Mouse (Mus musculus) kidney, embryonic 15.5 days (tissue): ENCODE data around the gene Suds3. TPM values are rescaled to one million over a fixed set of nuclear protein-coding genes. Genes with fewer than 3 reads are reported as not detected.

ENCODE experiments used
- ATAC-seq: fragments of 200-750 bp; cut with Nextera tagmentation; replicated peaks from 2 replicates; pipeline ENCODE4 v1.8.0; 2017; ENCODE audit warnings: moderate TSS enrichment; ENCODE audit not compliant: low FRiP score
- H3K27ac ChIP-seq: fragments of 300-500 bp; sonication (generic); 2 replicates; pipeline ENCODE4 v1.5.1; 2015; ENCODE audit warnings: mild to moderate bottlenecking, inconsistent platforms
- H3K27me3 ChIP-seq: fragments of 300-500 bp; sonication (generic); 2 replicates; pipeline ENCODE4 v1.6.1; 2015; ENCODE audit warnings: inconsistent platforms
- H3K36me3 ChIP-seq: fragments of 300-500 bp; sonication (generic); 2 replicates; pipeline ENCODE4 v1.6.1; 2015; ENCODE audit warnings: inconsistent platforms
- H3K4me1 ChIP-seq: fragments of 300-500 bp; sonication (generic); 2 replicates; pipeline ENCODE4 v1.6.1; 2015; ENCODE audit warnings: inconsistent platforms
- H3K4me2 ChIP-seq: fragments of 300-500 bp; sonication (generic); 2 replicates; pipeline ENCODE4 v1.6.1; 2015; ENCODE audit warnings: moderate library complexity, mild to moderate bottlenecking, inconsistent platforms
- H3K4me3 ChIP-seq: fragments of 300-500 bp; sonication (generic); replicated peaks from 2 replicates; pipeline ENCODE4 v1.5.1; 2015; ENCODE audit warnings: mild to moderate bottlenecking, inconsistent platforms
- H3K9ac ChIP-seq: fragments of 300-500 bp; sonication (generic); 2 replicates; pipeline ENCODE4 v1.6.1; 2015; ENCODE audit warnings: mild to moderate bottlenecking, inconsistent platforms
- H3K9me3 ChIP-seq: fragments of 300-500 bp; sonication (generic); replicated peaks from 2 replicates; pipeline ENCODE4 v1.6.1; 2016; ENCODE audit warnings: inconsistent platforms
- WGBS: fragments of 180-500 bp; shearing (Covaris S2); methylation state at CpG from one replicate; pipeline ENCODE4 v1.1.7; 2015; ENCODE audit warnings: mixed read lengths; 5-methylcytosine and 5-hydroxymethylcytosine counted together
- polyA plus RNA-seq: library from polyadenylated mRNA; unstranded; fragments of >200 nt; fragmentation: Nextera tagmentation; extraction: Ambion mirVana; gene quantifications from 2 replicates; pipeline ENCODE4 v1.2.1, GENCODE M21; 2015

Suds3 gene
- polyA plus RNA-seq, 1 experiment from 2014 or later, result 78.3 TPM

GRCm38 (mm10) chr5:117119777-117120488 is 4.0 kb upstream of the Suds3 start, which contains the start of gene Taok3:
TSS of gene Taok3 (plus strand) at chr5:117120129.
- Histone ChIP-seq H3K4me3 (peak within 1 kb of the TSS; percentile 89), H3K27me3 (no peaks in the 10 kb centered on the region), H3K9ac (peak within 1 kb of the TSS; percentile 66), H3K36me3 (peaks cover 5% of the 10 kb centered on the region; the same call in 1 of the 2 replicates), H3K9me3 (no peaks in the 10 kb centered on the region), H3K4me2 (peak within 1 kb of the TSS; percentile 93), H3K27ac (peak within 1 kb of the TSS; percentile 80), H3K4me1 (peaks cover 34% of the 10 kb centered on the region)
- ATAC-seq, result peak; percentile 90
- WGBS, result under 1% methylated on average over 70 of the region's 74 CpGs

DNA sequence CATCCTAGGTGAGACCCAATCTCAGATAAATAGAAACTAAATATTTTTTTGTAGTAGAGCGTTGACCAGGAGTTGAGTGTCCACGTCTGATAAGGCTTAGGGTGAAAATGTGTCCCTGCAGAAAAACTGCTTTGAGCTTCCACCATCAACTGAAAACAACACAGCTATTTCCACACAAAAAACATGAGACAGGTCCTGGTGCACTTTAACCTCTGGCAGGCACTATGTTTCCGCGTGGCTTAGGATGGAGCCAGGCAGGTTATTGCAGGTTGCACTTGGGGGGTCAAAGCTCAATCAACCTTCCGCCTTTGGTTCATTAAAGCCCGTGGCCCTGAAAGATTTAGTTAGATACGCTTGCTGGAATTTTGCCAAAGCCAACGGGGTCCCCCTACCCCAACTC is 2.9 kb upstream of the Suds3 start:
- H3K9ac ChIP-seq, result no peak overlapping the region
- WGBS, result 50% methylated on average over 8 of the region's 8 CpGs
- H3K27ac ChIP-seq, result 0 out of 2 replicates have a peak overlapping the region, but pooled peaks have one; percentile 5

GRCm38 (mm10) chr5:117118220-117118619 is 2.3 kb upstream of the Suds3 start:
- no peak for ATAC-seq
- Histone ChIP-seq H3K27me3 (no peaks in the 10 kb centered on the region), H3K4me1 (peaks cover 40% of the 10 kb centered on the region), H3K9ac (no peak overlapping the region), H3K36me3 (peaks cover 7% of the 10 kb centered on the region), H3K4me2 (no peak overlapping the region), H3K9me3 (no peaks in the 10 kb centered on the region), H3K4me3 (no peak overlapping the region), H3K27ac (no peak overlapping the region)
- WGBS, result 86% methylated on average over 2 of the region's 2 CpGs

More for the DNA sequence above, 2.9 kb upstream of the Suds3 start:
- H3K9me3 ChIP-seq, result no peaks in the 10 kb centered on the region
- peak overlapping the region; percentile 93 for H3K4me2 ChIP-seq
- peaks cover 40% of the 10 kb centered on the region for H3K4me1 ChIP-seq
- H3K4me3 ChIP-seq, result no peak overlapping the region; the same call in 1 of the 2 replicates
- no peaks in the 10 kb centered on the region for H3K27me3 ChIP-seq
- H3K36me3 ChIP-seq, result peaks cover under 1% of the 10 kb centered on the region; the same call in 1 of the 2 replicates
- no peak for ATAC-seq

DNA sequence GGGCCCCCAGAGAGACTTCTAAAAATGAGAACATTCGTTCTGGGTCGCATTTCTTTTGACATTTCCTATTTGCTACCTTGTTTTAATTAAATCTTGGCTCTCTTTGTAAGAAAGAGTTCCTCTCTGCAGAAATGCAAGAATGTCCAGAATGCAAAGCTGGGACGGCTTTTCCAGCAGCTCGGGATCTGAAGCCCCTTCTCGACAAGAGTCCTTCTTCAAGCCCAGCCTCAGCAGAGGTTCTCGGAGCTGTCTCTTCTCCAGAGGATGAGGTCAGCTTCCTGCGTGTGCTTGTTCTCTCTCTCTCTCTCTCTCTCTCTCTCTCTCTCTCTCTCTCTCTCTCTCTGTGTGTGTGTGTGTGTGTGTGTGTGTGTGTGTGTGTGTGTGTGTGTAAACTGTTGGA is 1.8 kb upstream of the Suds3 start:
- no peak overlapping the region for H3K4me2 ChIP-seq
- H3K4me3 ChIP-seq, result no peak overlapping the region
- no peak overlapping the region for H3K27ac ChIP-seq
- no peak overlapping the region for H3K9ac ChIP-seq
- no peaks in the 10 kb centered on the region for H3K27me3 ChIP-seq
- no peaks in the 10 kb centered on the region for H3K9me3 ChIP-seq
- peaks cover 40% of the 10 kb centered on the region for H3K4me1 ChIP-seq
- H3K36me3 ChIP-seq, result peaks cover 12% of the 10 kb centered on the region
- 67% methylated on average over 7 of the region's 7 CpGs for WGBS
- ATAC-seq, result no peak

- 85% methylated on average over 2 of the region's 2 CpGs for WGBS
- Histone ChIP-seq H3K27me3 (no peaks in the 10 kb centered on the region), H3K4me1 (peaks cover 35% of the 10 kb centered on the region), H3K36me3 (peaks cover 17% of the 10 kb centered on the region), H3K9me3 (no peaks in the 10 kb centered on the region), H3K27ac (no peak overlapping the region), H3K4me3 (no peak overlapping the region), H3K9ac (no peak overlapping the region), H3K4me2 (no peak overlapping the region)
- no peak for ATAC-seq
These were observed 1.3 kb upstream of the Suds3 start for GRCm38 (mm10) chr5:117117241-117117640.

DNA sequence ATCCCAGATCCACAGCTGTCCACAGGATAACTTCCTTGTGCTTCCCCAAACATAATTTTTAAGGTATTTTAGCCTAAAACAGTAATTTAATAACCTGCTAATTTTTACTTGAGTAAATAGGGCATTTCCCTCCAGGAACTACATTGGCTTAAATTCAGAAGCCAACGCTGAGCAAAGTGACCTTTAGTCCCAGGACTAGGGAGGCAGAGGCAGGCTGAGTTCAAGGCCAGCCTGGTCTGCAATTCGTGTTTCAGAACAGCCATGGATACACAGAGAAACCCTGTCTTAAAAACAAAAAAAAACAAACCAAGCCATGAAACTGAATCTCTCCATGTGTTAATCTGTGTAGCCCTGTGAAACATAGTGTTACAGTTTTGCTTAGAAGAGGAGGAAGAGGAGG is 747 bp upstream of the Suds3 start:
- 69% methylated on average over 2 of the region's 2 CpGs for WGBS
- Histone ChIP-seq H3K36me3 (peaks cover 23% of the 10 kb centered on the region), H3K4me2 (no peak overlapping the region)

DNA sequence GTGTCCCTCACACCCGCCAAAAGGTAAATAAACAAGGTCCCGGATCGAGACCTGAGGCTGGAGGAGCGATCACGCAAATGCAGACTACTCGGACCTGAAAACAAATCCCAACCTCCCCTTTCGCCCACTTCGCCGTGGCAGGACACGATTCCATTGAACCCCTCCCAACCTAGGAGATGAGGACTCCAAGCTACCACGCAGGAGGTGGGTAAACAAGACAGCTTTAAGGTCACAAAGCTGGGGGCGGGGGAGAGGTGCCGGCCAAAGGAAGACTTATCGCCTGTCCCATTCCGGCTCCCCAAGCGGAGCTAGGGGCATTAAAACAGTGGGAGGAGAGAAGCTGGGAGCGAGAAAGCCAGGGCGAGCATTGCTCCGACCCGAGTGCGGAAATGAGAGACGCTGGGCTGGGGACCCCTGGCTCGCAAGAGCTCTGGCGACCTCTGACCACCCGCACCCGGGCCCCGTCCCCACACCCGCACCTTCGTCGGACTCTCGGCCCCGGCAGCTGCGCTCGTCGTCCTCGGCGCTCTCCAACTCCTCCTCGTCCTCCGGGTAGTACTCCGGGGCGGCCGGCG is 633 bp downstream of the Suds3 start:
- peaks cover 17% of the 10 kb centered on the region for H3K4me1 ChIP-seq
- H3K4me3 ChIP-seq, result peak overlapping the region; percentile 98
- under 1% methylated on average over 43 of the region's 43 CpGs for WGBS
- H3K9ac ChIP-seq, result peak overlapping the region; percentile 76
- H3K27me3 ChIP-seq, result no peaks in the 10 kb centered on the region
- peaks cover 36% of the 10 kb centered on the region for H3K36me3 ChIP-seq
- peak; percentile 2; the same call in 1 of the 2 replicates for ATAC-seq
- peak overlapping the region; percentile 89 for H3K4me2 ChIP-seq
- no peaks in the 10 kb centered on the region for H3K9me3 ChIP-seq
- H3K27ac ChIP-seq, result peak overlapping the region; percentile 87

More for the DNA sequence above, 747 bp upstream of the Suds3 start:
- ATAC-seq, result no peak
- peaks cover 30% of the 10 kb centered on the region for H3K4me1 ChIP-seq
- 0 out of 2 replicates have a peak overlapping the region, but pooled peaks have one; percentile 38 for H3K27ac ChIP-seq
- H3K27me3 ChIP-seq, result no peaks in the 10 kb centered on the region
- no peak overlapping the region for H3K4me3 ChIP-seq
- no peaks in the 10 kb centered on the region for H3K9me3 ChIP-seq
- no peak overlapping the region for H3K9ac ChIP-seq

- H3K4me3 ChIP-seq, result peak overlapping the region; percentile 98
- no peaks in the 10 kb centered on the region for H3K27me3 ChIP-seq
- H3K4me1 ChIP-seq, result peaks cover 17% of the 10 kb centered on the region
- H3K27ac ChIP-seq, result peak overlapping the region; percentile 87
- ATAC-seq, result no peak
- WGBS, result 6% methylated on average over 16 of the region's 16 CpGs
- peak overlapping the region; percentile 76 for H3K9ac ChIP-seq
- peaks cover 40% of the 10 kb centered on the region for H3K36me3 ChIP-seq
- H3K9me3 ChIP-seq, result no peaks in the 10 kb centered on the region
- H3K4me2 ChIP-seq, result peak overlapping the region; percentile 89
These were observed 1.2 kb downstream of the Suds3 start for GRCm38 (mm10) chr5:117114581-117115192.

DNA sequence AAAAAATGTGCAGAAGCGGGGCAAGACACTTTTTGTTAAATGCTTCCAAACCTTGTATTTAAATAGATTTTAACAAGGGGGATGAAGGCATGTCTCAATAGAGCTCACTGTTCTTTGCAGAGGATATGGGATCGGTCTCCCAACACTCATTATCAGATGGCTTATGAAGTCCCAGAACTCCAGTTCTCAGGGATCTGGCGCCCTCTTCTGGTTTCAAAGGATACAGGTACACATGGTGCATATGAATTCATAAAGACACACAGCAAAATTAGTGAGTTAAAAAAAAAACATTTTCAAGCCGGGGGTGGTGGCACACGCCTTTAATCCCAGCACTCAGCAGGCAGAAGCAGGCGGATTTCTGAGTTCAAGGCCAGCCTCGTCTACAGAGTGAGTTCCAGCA is 2.6 kb downstream of the Suds3 start:
- Histone ChIP-seq H3K36me3 (peaks cover 54% of the 10 kb centered on the region), H3K27me3 (no peaks in the 10 kb centered on the region), H3K4me1 (peaks cover 10% of the 10 kb centered on the region; the same call in 1 of the 2 replicates), H3K9ac (no peak overlapping the region), H3K4me2 (no peak overlapping the region), H3K27ac (no peak overlapping the region), H3K9me3 (no peaks in the 10 kb centered on the region), H3K4me3 (no peak overlapping the region)
- WGBS, result 94% methylated on average over 7 of the region's 7 CpGs
- ATAC-seq, result no peak

DNA sequence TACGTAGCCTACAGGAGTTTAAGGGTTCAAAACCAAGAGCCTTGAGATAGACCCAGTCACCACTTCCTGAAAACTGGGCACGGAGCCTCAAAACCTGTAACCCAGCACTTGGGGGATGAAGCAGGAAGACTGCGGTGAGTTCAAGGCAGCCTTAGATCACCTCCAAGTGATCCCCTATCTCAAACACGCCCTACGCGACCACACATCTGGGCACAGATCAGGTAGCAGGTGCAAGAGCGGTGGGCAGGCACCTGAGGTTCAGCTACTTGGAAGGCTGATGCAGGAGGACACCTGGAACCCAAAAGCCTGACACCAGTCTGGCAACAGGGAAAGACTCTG is 4.2 kb downstream of the Suds3 start:
- H3K36me3 ChIP-seq, result peaks cover 69% of the 10 kb centered on the region

GRCm38 (mm10) chr5:117111064-117111773 is 4.7 kb downstream of the Suds3 start:
- peaks cover 75% of the 10 kb centered on the region for H3K36me3 ChIP-seq
- WGBS, result 89% methylated on average over 16 of the region's 16 CpGs
- H3K9me3 ChIP-seq, result no peaks in the 10 kb centered on the region
- ATAC-seq, result no peak
- H3K4me3 ChIP-seq, result no peak overlapping the region
- H3K27me3 ChIP-seq, result no peaks in the 10 kb centered on the region
- no peak overlapping the region for H3K4me2 ChIP-seq
- H3K27ac ChIP-seq, result no peak overlapping the region
- no peak overlapping the region for H3K9ac ChIP-seq
- peaks cover 7% of the 10 kb centered on the region; the same call in 1 of the 2 replicates for H3K4me1 ChIP-seq

More for the DNA sequence above, 4.2 kb downstream of the Suds3 start:
- no peak for ATAC-seq
- Histone ChIP-seq H3K27ac (no peak overlapping the region), H3K4me3 (no peak overlapping the region), H3K9ac (no peak overlapping the region), H3K4me1 (peaks cover 10% of the 10 kb centered on the region; the same call in 1 of the 2 replicates), H3K4me2 (no peak overlapping the region), H3K27me3 (no peaks in the 10 kb centered on the region), H3K9me3 (no peaks in the 10 kb centered on the region)
- WGBS, result 94% methylated on average over 7 of the region's 7 CpGs
